Mouse (Mus musculus) hematopoietic stem cell, adult 5-6 weeks (primary cell): ENCODE measurements at regions not wholly inside any gene's neighbourhood (a gene's known extent, or its start where the extent isn't known, plus 50 kb on each side); places are given as distances from the start of the nearest gene placed in this dataset.
"Not testable (repeated sequence)": the region's sequence is repeated elsewhere in the genome, so short reads cannot be mapped to it uniquely, and the experiment has no call there.

ENCODE experiments used
- ATAC-seq, 2 experiments: fragments of 125-278 bp in 1 of 2; replicated peaks in 1 of 2; 2 replicates each; pipeline ENCODE4 v1.8.0; 2016 to 2017; ENCODE audit warnings: inconsistent platforms in 2 of 2, mild to moderate bottlenecking in 2 of 2, moderate number of reproducible peaks in 2 of 2, low read depth in 1 of 2, moderate TSS enrichment in 1 of 2; ENCODE audit not compliant: low FRiP score in 2 of 2, poor library complexity in 2 of 2, severe bottlenecking in 2 of 2, insufficient read depth in 1 of 2, low TSS enrichment in 1 of 2

- ATAC-seq, result no peak
Measured at GRCm38 (mm10) chr3:80056636-80057350, 172.5 kb downstream of the Fam198b start.

- ATAC-seq, result peak; percentile 71 to 85
Measured at GRCm38 (mm10) chr3:80058722-80059121, 174.4 kb downstream of the Fam198b start.

- ATAC-seq, result no peak
Measured at GRCm38 (mm10) chr3:80070726-80071125, 186.4 kb downstream of the Fam198b start.

GRCm38 (mm10) chr3:80079801-80080418 is 195.6 kb downstream of the Fam198b start:
- ATAC-seq, result peak; percentile 87 to 88

- ATAC-seq, result no peak
Measured at GRCm38 (mm10) chr3:80081210-80081609, 196.9 kb downstream of the Fam198b start.

- ATAC-seq, result no peak
Measured at GRCm38 (mm10) chr3:80082780-80083519, 198.6 kb downstream of the Fam198b start.

- ATAC-seq, result no peak
Measured at GRCm38 (mm10) chr3:80084168-80084567, 199.8 kb downstream of the Fam198b start.

- peak in 1 of 2 experiments; percentile 17; a peak in 1 of 4 replicates for ATAC-seq
Measured at GRCm38 (mm10) chr3:80099625-80100024, 215.3 kb downstream of the Fam198b start.

- no peak for ATAC-seq
Measured at GRCm38 (mm10) chr3:80120177-80120736, 235.9 kb downstream of the Fam198b start.

- ATAC-seq, result no peak
Measured at GRCm38 (mm10) chr3:80123666-80124065, 239.3 kb downstream of the Fam198b start.

GRCm38 (mm10) chr3:80124621-80125020 is 240.3 kb downstream of the Fam198b start:
- ATAC-seq, result no peak

- no peak for ATAC-seq
Measured at GRCm38 (mm10) chr3:80141697-80142096, 257.4 kb downstream of the Fam198b start.

- no peak for ATAC-seq
Measured at GRCm38 (mm10) chr3:80160473-80160872, 276.1 kb downstream of the Fam198b start.

GRCm38 (mm10) chr3:80181749-80182148 is 297.4 kb downstream of the Fam198b start:
- no peak for ATAC-seq

GRCm38 (mm10) chr3:80182161-80182560 is 297.8 kb downstream of the Fam198b start:
- ATAC-seq, result not testable (repeated sequence)

GRCm38 (mm10) chr3:80187406-80187805 is 303.1 kb downstream of the Fam198b start:
- no peak for ATAC-seq

GRCm38 (mm10) chr3:80200904-80201303 is 316.6 kb downstream of the Fam198b start:
- no peak for ATAC-seq

GRCm38 (mm10) chr3:80204821-80205220 is 320.5 kb downstream of the Fam198b start:
- ATAC-seq, result no peak
